Mouse (Mus musculus) spleen, embryonic (tissue): ENCODE measurements around the gene Mbnl2.

Experiments used
- CTCF ChIA-PET: fragments of 350-600 bp; sonication (Branson Sonifier 250); formaldehyde crosslinking; loops from one replicate; lab custom pipeline; 2022; lab: Charles Lee

Gene Mbnl2

DNA sequence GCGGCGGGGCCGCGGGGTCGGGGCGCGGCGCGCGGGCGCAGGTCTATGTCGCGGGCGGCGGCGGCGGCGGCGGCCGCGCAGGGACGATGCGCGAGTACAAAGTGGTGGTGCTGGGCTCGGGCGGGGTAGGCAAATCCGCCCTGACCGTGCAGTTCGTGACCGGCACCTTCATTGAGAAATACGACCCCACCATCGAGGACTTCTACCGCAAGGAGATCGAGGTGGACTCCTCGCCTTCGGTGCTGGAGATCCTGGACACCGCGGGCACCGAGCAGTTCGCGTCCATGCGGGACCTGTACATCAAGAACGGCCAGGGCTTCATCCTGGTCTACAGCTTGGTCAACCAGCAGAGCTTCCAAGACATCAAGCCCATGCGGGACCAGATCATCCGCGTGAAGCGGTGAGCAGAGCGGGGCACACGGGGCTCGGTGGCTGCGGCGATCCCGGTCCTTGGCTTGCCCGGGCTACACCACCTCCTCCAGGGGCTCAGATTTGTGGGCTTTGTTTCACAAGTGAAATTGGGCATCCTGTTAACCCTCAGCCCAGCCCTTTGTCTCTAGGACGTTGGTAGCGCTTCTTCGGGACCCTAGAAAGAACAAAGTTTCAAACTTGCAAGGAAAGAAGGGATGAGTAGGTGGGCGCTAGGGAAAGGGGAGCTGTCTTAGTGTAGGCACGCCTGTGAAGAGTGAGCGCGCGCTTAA is 203.3 kb downstream of the Mbnl2 start:
- CTCF ChIA-PET = interaction anchor here (0.6 kb wide), 1 partner anchor 64 kb away, joined by 7 read pairs; no protein-coding TSS in a partner anchor

DNA sequence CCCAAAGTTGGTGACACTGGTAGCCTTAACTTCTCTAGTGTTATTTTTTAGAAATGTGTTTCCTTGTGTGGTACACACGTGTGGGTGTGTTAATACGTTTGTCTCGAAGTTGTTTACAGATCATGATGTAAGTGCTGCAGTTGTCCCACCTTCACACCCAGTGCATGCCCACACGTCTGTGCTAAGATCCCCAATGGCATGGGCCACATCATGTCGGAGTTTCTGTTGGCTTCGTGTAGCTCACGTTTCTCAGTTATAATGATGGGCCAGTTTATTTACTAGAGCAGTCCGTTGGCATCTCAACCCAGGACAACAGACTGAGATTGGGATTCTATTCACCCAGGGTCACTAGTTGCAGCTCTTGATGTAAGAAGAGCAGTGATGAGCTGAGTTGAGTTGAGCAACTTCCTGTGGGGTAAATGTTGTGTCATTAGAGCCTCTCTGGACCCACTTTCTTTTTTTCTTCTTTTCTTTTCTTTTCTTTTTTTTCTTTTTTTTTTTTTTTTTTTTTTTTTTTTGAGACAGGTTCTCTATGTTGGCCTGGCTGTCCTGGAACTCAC is 205.0 kb downstream of the Mbnl2 start:
- CTCF ChIA-PET = interaction anchor here (0.7 kb wide), 1 partner anchor 81 kb away, joined by 3 read pairs; no protein-coding TSS in a partner anchor

DNA sequence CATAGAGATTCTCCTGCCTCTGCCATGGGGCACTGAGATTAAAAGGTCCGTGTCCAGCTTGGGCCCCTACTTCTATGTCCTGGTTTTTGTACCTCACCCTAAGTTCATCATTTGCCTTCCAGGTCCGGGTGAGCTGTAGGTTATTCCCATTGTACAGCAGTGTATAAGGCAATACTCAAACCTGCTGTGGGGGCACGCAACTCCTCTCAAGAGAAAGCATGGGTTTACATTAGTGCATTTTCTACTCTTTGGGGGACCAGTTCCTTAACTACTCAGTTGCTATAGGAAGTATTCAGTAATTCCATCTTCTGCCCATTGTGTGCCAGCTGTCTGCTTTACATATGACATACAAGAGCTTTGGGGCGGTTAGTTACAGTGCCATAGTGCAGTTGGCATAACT is 205.5 kb downstream of the Mbnl2 start:
- CTCF ChIA-PET = no interaction called here
